Mouse (Mus musculus) telencephalon, adult 2 months (tissue): ENCODE results near the gene Gadd45a.

ENCODE experiments used
- DNase-seq: peaks from one replicate; pipeline ENCODE4 v3.0.0-alpha.2; 2011; ENCODE audit warnings: low read depth, low spot score

Gene Gadd45a

GRCm38 (mm10) chr6:66986063-66986462 is 51.2 kb downstream of the Gadd45a start:
- no peak for DNase-seq

- DNase-seq: no peak
Observed at GRCm38 (mm10) chr6:66985500-66985899, 51.8 kb downstream of the Gadd45a start.
